Mouse (Mus musculus) ES-CJ7 (cell line): ENCODE measurements around the gene Erh.

Experiments used
- DNase-seq: peaks from one replicate; pipeline ENCODE4 v3.0.0; 2011; ENCODE audit warnings: low read depth, low spot score

Gene Erh

GRCm38 (mm10) chr12:80615371-80616257 is 28.5 kb downstream of the Erh start:
- peak; percentile 48 for DNase-seq

- no peak for DNase-seq
These were observed 31.9 kb downstream of the Erh start for GRCm38 (mm10) chr12:80612113-80612791.

- no peak for DNase-seq
These were observed 34.2 kb downstream of the Erh start for GRCm38 (mm10) chr12:80609928-80610327.

GRCm38 (mm10) chr12:80608576-80608975 is 35.6 kb downstream of the Erh start:
- DNase-seq, result no peak

GRCm38 (mm10) chr12:80604218-80604617 is 39.9 kb downstream of the Erh start:
- DNase-seq, result no peak

- no peak for DNase-seq
These were observed 40.6 kb downstream of the Erh start for GRCm38 (mm10) chr12:80603566-80603965.

- no peak for DNase-seq
These were observed 41.7 kb downstream of the Erh start for GRCm38 (mm10) chr12:80602432-80602831.

- no peak for DNase-seq
These were observed 42.4 kb downstream of the Erh start for GRCm38 (mm10) chr12:80601597-80602269.

- DNase-seq, result no peak
These were observed 45.4 kb downstream of the Erh start for GRCm38 (mm10) chr12:80598756-80599155.

- no peak for DNase-seq
These were observed 45.9 kb downstream of the Erh start for GRCm38 (mm10) chr12:80598236-80598635.

GRCm38 (mm10) chr12:80595968-80596367 is 48.2 kb downstream of the Erh start:
- DNase-seq, result no peak

- DNase-seq, result no peak
These were observed 48.6 kb downstream of the Erh start for GRCm38 (mm10) chr12:80595566-80595965.

GRCm38 (mm10) chr12:80594781-80595180 is 49.4 kb downstream of the Erh start:
- DNase-seq, result no peak

GRCm38 (mm10) chr12:80594141-80594540 is 50.0 kb downstream of the Erh start:
- no peak for DNase-seq

- DNase-seq, result peak; percentile 38
These were observed 59.2 kb downstream of the Erh start for GRCm38 (mm10) chr12:80584973-80585372.
